Mouse (Mus musculus) spleen, postnatal 10 days (tissue): ENCODE data around the gene Lin7b.
"Not testable (repeated sequence)": the region's sequence is repeated elsewhere in the genome, so short reads cannot be mapped to it uniquely, and the experiment has no call there.

Experiments used
- DNase-seq, 2 experiments: peaks; one replicate each; pipeline ENCODE4 v3.0.0; 2021 to 2022; ENCODE audit warnings: low spot score in 2 of 2

Lin7b gene

GRCm38 (mm10) chr7:45395578-45396336 is 25.4 kb upstream of the Lin7b start, which contains the start of gene Snrnp70:
Snrnp70 (minus strand) TSS chr7:45395742.
- peak; percentile 99 to 100 for DNase-seq

DNA sequence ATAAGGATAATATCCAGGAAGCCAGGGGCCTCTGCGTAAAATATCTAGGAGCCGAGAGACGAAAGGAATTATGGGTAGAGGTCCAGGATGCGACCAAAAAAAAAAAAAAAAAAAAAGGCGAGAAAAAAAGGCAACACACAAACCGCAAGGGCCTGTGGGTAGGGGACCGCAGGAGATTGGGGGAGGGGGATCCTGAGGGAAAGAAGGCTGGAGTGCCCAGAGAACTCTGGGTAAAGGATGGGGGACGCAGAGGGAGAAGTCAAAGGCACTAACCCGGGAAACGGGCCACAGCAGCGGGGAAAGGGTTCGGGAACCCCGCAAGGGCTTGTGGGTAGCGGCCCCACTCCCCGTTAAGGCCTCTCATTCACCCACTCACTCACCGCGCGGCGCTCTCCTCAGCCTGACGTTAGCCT is 24.8 kb upstream of the Lin7b start:
- DNase-seq, result no peak

DNA sequence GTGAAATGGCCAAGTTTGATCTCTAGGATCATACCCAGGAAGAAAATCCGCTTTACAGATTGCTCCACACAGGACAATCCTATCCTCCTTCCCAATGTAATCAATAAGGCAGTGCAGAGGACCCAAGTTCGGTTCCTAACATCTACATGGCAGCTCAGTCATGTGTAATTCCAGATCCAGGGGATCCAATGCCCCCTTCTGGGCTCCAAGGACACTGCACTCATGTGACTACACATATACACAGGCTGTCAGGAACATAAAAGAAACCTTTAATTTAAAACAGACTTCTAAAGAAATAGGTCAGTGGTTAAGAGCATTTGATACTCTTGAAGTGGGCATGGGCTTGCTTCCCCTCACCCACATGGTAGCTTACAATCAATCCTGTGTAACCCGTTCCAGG is 15.7 kb upstream of the Lin7b start:
- no peak for DNase-seq

DNA sequence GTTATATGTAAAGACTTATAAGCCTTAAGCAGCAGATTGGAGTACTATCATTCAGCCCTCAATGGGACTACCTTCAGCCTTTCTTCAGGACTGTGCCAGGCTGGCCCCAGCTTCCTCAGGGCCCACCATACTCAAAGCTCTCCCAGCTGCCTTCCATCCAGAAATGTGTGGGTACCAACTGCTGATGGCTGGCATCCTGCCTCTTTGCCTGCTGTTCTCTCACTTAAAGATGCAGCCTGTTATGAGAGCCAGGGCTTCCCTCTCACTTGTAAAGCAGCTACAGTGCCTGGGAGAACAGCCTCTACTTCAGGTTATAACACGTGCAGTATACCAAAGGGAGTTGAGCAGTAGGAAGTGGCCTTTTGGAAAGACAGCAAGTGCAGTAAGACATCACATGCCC is 5.7 kb upstream of the Lin7b start:
- DNase-seq, result no peak

DNA sequence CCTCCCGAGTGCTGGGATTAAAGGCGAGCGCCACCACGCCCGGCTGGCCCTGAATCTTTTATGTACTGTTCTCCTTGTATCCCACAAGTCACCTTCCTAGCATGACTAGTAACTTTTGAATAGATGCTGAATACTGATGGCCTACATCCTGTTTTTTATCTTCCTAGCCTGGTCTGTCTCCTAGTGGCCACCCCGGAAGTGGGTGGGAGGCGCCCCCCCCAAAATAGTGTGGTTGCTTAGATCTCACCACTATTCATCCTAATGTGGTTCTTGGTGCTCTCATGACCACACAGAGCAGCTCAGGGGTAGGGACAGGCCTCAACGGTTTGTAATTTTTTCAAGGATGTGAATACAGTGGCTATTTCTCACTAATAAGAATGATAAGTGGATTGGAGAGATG is 4.2 kb upstream of the Lin7b start:
- DNase-seq, result no peak

DNA sequence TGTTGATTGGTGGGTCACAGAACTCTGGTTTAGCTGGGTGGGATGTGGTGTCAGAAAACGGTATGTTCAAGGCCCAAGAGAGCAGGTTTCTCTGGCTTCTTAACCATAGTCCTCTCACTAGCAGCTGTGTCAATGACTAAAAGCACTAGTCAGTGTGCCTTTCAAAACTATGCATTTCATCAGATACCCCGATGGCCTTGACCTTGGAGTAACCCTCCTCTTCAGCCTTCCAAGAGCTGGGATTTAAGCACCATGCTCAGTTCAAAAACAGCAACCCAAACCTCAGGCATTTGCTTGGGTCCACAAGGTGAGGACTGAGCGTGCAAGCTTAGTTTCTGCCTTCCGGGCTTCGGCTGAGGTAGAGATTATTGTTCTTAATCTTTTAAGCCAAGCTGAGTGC is 2.0 kb upstream of the Lin7b start:
- no peak for DNase-seq

DNA sequence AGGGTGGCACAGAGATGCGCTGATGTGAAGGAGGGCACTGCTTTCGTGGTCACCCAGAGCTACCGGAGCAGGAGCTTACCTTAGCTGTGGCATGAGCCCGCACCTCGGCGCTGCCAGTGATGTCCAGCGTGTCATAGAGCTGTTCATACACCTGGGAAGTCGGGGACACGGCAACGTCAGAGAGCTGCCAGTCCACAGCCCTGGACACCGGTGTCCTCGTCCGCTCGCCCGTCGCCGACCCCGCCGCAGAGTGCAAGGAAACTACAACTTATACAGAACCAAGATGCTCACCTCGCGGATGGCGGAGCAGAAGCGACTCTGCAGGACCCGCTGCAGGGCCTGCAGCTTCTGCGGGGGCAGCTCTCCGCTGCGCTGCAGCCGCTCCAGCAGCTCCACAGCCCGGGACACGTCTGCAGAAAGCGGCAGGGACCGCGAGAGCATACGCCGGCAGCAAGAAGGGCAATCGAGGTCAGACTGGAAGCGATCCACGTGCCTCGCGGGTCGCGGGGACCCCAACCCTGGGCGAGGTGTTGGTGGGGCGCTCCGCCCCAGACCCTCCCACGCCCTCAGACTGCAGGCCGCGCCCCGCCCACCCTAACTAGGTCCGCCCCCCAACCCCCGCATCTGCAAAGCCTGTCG is 428 bp downstream of the Lin7b start:
- peak in 1 of 2 experiments; percentile 11 for DNase-seq

- no peak for DNase-seq
Measured at GRCm38 (mm10) chr7:45369022-45369745, 1.2 kb downstream of the Lin7b start.

- no peak for DNase-seq
Measured at GRCm38 (mm10) chr7:45368178-45368577, 2.2 kb downstream of the Lin7b start.

DNA sequence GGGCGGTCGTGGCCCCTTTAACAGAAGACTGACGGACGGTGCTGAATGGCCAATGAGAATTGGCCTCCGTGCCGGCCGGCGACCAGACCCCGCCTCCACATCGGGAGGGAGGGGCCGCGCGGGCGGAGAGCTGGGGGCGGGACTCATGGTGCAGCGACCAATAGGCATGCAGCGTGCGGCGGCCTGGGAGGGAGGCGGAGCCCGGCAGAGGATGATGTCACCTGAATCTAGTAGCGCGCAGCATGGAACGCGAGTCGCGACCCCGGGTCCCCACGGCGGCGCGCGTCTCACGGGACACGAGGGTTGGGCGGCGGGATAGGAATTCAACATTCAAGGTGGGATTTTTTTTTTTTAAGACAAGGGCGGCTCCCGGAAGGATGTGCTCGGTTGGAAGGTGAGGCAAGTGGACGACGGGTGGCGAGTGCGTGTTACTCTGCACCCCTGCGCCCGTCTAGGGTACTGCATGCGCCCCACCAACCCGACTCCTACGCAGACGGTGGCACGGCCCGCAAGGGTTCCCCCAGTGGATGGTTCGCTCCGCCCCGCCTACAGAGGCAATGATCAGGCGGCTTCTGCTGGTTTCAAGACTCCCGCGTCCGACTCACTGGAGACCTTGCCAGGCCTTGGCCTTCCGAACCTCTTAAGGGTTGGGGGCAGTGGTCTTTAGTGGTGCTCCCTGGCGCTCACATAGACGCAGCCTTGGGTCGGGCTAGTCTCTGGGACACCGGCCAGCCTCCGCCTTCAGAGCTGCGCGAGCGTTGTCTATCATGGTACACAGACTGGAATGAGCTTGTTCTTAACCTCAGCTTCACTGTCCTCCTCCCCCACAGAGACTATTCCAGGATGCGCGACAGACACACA is 3.1 kb downstream of the Lin7b start:
- peak; percentile 94 to 96 for DNase-seq

DNA sequence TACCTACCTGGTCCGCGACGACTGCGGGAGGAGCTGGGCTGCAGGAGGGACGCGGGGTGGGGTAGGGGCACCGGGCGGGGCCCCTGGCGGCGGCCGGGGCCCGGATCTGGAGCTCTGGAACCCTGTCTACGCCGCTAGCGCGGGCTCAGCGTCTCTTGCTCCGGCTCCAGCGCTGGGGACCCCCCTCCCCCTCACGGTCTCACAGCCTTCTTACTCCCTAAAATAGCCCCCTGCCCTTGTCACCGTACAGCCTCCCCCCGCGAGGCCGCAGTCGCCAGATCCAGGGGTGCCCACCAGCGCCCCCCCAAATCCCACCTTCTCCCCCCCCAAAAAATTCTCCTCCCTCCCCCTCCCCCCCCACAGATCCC is 3.7 kb downstream of the Lin7b start, which contains the start of gene Ppfia3:
Gene Ppfia3 (minus strand): TSS at position 368 of the 368 bp plus-strand sequence.
- DNase-seq, result no peak

GRCm38 (mm10) chr7:45365742-45366651 is 4.4 kb downstream of the Lin7b start:
- DNase-seq, result no peak

DNA sequence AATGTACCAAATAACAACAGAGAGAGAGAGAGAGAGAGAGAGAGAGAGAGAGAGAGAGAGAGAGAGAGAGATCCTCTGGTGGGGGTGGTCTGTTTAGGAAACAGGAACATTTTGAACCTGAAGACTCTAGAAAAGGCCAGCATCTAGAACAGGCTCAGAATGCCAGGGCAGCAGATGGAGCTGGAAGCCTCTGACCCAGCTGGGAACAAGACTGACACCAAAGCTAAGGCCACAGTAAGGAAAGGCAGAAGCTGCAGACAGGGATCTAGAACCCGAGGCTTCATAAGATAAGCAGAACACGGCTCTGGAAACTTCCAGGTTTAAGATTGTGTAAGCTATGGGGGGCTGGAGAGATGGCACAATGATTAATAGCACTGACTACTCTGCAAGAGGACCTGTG is 6.4 kb downstream of the Lin7b start:
- no peak for DNase-seq

DNA sequence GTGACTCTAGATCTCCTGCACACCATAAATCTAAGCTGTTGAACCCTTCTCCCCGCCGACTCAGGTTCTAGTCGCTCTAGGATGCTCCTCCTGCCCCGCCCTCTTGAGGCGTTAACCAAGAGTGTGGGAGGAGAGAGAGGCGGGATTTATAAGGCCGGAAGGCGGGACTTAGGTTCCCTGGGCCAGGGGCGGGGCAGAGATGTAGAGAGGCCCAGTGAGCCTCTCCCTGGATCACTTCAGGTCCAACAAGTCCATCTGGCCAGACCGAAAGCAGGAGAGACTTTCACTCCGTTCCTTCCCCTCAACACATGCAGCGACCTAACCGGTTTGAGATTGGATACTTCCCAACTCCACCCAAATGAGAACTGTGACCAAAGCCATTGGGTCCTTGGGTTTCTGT is 7.6 kb downstream of the Lin7b start:
- DNase-seq, result peak in 1 of 2 experiments; percentile 67

- DNase-seq, result peak; percentile 40 to 81
Measured at GRCm38 (mm10) chr7:45361243-45361804, 9.1 kb downstream of the Lin7b start.

- DNase-seq, result no peak
Measured at GRCm38 (mm10) chr7:45360404-45361125, 9.8 kb downstream of the Lin7b start.

DNA sequence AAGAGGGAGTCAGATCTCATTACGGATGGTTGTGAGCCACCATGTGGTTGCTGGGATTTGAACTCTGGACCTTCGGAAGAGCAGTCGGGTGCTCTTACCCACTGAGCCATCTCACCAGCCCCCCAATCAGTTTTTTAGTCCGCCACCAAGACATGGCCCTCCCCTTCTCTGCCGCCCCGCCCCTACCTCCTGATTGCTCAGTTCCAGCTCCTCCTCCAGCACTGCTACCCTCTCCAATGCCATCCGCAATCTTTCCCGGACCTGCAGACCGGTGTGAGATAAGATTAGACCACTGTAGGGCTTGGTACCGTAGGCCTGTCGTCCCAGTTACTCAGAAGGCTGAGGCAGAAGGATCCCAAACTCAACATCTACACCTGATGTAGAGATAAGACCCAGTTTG is 11.3 kb downstream of the Lin7b start:
- DNase-seq, result not testable (repeated sequence)

DNA sequence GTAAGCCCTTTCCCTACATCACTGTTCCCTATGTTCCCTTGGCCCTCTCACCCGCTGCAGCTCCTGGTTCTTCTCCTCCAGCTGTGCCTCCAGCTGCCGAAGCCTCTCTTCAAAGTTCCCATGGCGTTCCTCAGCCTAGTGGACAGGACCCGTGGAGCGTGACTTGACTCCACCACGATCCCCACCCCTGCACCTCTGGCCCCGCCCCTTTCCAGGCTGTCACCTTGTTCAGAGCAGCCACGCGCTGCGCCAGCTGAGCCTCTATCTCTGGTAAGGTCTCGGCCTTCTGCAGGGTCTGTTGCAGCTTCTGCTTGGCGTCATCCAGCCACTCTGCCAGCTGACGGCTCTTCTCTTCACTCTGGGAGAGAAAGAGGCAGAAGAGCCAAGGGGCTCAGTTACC is 14.3 kb downstream of the Lin7b start:
- peak in 1 of 2 experiments; percentile 17 for DNase-seq

- DNase-seq, result no peak
Measured at GRCm38 (mm10) chr7:45355318-45356020, 14.9 kb downstream of the Lin7b start.
